Mouse (Mus musculus) yolk sac, embryonic 10.5 days (tissue): ENCODE measurements around the gene Mif4gd.

Source experiments
- DNase-seq: peaks from one replicate; pipeline ENCODE4 v3.0.0-alpha.2; 2017; ENCODE audit warnings: low spot score

Gene Mif4gd

DNA sequence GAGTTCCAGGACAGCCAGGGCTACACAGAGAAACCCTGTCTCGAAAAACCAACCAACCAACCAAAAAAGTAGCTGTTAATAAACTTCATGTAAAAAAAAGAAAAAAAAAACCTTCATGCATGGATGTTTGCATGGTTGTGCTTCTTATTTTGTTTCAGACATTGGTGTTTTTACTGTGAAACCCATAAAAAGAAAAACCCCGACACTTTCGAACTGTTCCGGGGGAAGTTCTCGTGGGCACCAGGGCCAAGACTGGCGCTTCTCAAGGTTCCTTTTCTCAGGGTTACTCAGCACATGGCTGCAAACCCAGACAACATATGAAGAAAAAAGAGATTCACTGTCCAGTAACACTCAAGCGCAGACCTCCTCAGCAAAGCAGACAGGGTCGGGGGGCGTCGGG lies 20.1 kb upstream of the Mif4gd start:
- no peak for DNase-seq

DNA sequence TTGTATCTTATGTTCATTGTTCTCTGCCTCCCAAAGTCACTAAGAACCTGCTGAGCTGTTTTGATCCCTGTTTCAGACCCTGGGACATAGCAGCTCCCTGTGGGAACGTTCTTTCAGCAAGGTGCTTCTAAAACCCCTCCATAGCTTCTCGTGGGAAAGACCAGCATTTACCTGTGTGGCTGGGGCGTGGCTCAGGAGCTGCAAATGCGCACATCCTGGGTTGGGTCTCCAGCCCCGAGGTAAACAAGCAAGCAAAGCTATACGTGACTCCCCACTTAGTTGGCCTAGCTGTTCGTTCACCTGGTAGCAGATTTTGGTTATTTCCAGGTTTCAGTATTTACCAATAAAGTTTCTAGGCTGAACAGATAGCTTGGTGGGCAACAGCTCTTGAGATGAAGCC lies 19.5 kb upstream of the Mif4gd start:
- DNase-seq, result no peak

DNA sequence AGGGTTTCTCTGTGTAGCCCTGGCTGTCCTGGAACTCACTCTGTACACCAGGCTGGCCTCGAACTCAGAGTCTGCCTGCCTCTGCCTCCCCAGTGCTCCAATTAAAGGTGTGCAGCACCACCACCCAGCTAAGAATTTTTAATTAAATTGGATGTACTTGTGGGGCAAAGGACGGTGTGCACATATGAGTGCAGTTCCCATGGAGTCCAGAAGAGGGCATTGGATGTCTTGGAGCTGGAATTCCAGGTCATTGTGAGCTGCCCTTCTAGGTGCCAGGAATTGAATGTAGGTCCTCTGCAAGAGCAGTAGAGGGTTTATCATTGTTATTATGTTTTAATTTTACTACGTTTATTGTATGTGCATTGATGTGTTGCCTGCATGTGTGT lies 18.7 kb upstream of the Mif4gd start:
- DNase-seq, result no peak

DNA sequence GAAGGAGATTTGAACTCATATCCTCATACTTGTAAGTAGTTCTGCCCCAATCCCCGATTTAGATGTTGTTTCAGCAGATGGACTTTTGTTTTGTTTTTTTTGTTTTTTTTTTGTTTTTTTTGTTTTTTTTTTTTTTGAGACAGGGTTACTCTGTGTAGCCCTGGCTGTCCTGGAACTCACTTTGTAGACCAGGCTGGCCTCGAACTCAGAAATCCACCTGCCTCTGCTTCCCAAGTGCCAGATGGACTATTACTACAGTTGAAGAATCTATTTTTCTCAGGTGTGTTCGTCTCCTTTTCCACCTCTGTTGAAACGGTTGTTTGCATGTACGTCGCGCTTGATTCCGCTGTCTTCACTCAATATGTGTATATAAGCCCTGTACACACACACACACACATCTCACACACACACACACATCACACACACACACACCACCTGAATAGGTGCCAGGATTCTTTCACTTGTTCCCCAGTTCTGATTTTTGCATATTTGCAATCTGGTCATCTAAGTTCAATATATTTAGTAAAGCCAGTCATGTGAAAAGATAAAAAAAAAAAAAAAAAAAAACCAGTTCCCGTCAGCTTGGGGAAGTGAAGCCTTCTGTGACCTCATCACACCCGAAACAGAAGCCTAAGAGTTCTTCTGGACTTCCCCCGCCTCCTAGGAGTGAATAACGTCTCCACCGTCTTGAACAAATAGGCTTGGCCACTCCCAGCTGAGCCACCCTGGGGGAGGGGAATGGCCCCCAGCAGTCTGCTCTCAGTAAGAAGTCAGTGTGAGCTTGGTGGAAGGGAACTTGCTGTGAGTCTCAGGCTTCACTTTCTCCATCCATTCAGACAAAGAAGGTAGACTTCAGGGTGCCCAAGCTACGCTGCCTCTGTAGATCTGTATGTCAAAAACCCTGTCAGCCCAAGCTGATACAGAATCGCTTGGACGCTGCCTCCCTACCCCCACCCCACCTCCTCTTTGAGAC lies 18.0 kb upstream of the Mif4gd start:
- peak; percentile 54 for DNase-seq

DNA sequence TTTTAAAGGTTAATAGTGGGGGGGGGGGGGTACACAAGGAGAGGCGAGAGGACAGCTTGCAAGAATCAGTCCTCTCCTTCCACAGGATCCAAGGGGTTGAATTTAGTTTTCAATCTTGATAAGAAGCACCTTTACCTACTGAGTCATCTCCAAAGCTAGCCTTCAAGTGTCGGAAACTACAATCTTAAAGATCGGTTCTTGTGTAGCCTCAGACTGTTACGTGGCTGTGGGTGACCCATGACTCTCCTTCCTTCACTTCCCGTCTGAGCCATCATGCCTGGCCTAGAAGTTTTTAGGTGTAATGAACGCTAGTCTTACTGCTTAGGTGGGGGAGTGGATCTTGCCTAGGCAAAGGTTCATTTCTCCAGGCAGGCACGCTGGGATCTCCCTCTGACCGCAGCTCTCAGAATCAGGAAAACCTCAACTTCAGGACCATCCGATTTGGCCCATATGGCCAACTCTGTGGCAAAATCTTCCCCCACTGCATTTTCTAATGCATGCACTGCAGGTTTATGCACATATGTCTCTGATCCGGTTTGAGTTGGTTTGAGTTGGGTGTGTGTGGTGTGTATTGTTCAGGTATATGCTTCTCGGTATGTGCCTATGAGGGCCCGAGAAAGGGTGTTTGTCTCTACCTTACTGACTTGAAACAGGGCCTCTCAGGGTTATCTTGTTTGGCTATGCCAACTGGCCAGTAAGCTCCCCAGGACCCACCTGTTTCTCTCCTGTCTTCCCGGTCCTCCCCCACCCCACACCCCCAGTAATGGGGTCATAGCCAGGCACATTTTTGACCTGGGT lies 17.2 kb upstream of the Mif4gd start:
- DNase-seq, result no peak

DNA sequence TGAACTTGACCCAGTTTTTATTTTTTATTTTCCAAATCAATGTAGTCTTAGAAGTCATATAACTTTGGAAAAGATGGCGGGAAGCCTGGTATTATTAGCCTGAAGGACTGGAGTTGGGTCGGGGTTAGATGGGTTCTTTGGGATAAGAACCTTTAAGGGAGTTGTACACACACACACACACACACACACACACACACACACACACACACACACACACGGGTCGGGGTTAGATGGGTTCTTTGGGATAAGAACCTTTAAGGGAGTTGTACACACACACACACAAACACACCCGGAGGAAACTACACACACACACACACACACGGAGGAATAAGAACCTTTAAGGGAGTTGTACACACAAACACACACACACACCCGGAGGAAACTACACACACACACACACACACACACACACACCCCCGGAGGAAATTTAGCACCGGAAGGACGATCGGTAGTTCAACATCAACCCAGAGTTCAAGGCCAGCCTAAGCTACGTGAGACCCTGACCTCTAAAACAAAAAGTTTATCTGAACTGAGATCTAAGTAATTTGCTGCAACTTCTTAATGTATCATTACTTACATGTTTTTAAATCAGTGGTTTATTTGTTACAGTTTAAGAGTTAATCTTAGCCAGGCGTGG lies 15.8 kb upstream of the Mif4gd start:
- no peak for DNase-seq

DNA sequence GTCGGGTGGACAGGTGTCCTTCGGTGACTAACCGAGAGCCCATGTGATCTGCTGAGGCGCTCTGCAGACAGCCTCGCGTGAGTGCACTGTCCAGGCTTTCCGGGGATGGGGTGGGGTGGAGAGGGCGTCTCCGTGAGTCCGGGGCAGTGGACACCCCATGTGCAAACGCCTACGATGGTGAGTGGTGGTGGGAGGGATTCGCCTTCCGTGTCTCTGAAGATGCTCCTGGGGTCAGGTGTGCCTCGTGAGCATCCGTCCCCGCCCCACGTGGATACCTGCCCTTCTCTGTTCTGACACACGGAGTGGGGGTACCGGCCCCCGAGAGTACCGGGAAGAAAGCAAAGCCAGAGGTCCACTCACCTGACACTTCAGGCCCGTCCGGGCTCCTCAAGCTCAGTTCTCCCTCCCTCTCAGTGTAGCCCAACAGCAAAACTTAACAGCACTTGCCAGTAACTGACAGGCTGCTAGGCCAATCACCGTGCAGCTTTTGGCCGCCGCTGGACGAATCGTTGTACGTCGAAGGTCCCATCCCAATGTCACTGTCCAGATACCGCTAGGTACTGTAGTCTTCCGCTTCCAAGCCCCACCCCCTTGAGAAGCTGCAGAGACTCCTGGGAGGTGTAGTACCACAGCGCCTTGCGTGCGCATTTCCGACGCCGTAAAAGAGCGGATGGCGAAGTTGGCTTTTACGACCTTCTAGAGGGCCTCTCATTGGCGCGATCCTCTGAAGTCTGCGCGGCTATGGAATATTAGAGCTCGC lies 15.1 kb upstream of the Mif4gd start, which contains the start of gene Slc25a19:
Gene Slc25a19, minus strand, starts transcription at position 591 of the 760 bp plus-strand sequence.
- peak; percentile 99 for DNase-seq

DNA sequence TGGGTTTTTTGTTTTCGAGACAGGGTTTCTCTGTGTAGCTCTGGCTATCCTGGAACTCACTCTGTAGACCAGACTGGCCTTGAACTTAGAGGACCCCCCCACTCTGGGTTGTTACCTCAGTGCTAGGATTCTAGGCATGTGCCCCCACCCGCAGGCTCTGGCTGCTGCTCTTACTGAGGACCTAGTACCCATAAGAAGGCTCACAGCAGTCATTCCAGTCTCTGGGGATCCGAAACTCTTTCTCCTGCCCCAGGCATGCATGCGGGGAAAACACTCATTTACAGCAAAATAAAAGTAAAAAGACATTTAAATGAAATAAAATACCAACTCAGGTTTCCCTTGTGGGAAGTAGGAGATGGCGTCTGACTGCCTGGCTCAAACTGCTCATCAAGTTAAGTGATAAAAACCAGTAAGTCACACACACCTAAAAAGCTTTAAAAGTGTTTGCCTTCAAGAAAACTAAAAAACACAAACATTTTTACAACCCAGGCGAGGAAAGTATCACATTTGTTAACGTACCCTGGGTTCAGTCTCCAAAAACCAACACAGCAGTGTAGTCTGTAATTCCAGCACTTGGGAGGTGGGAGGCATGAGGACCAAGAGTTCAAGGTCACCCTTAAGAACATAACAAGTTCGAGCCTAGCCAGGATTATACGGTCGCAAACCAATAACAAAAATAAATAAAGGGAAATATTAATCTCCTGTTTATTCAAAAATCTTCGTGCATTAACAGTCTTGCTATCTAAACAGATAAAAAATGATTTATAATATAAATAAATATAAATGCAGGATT lies 14.3 kb upstream of the Mif4gd start:
- DNase-seq, result no peak

DNA sequence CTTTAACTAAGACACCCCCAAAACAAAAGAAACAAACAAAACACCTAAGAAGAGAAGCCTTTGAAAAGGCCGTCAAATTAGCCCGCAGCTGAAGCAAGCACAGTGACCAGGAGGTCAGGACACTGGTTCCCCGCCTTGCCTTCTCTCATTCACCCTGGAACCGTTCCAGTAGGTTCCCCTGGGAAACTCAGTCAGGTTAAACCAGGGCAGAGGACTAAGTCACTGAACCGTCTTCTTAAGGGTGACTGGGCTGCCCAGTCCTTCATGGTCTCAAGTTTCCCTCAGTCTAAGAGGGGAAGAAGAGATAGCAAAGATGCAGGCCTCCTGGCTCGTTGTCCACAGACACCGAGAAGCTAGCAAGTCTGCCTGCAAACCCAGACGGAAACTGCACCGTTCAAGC lies 13.1 kb upstream of the Mif4gd start:
- no peak for DNase-seq

DNA sequence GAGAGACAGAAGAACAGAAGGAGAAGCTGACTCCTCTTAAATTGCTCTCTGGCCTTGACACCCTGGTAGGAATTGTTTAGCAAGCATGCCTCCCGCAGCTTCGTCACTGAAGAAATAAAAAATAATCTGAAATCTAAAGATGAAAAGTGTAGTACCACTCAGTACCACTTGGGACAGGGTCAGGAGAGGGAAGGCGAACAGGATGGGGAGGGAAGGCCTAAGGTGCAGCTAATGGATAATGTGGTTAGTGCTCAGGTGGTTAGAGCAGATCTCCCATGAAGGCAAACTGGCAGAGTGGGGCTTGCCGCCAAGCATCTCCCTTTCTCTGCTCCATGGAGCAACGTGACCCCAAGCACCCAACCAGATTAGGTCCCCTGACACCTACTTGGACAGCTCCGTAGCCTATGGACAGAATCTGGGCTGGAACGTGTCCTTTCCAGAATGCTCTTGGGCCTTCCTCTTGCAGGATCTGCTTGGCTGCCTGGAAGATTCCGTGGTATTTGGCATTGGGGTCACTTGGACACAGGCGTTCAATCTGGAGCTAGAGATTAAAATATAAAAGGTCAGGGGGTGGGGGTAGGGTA lies 10.8 kb upstream of the Mif4gd start:
- no peak for DNase-seq

DNA sequence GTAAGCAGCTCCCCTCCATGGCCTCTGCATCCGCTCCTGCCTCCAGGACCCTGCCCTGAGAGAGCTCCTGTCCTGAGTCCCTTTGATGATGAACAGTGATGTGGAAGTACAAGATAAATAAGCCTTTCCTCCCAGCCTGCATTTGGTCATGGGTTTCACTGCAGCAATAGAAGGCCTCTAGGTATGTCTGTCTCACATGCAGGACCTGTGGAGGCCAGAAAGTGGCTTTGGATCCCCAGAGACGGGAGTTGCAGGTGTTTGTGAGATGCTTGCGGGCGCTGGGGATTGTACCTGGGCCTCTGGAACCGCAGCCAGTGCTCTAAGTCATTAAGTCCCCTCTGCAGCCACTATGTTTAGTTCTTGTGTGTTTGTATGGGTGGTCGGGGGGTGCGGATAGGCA lies 7.2 kb upstream of the Mif4gd start:
- no peak for DNase-seq

DNA sequence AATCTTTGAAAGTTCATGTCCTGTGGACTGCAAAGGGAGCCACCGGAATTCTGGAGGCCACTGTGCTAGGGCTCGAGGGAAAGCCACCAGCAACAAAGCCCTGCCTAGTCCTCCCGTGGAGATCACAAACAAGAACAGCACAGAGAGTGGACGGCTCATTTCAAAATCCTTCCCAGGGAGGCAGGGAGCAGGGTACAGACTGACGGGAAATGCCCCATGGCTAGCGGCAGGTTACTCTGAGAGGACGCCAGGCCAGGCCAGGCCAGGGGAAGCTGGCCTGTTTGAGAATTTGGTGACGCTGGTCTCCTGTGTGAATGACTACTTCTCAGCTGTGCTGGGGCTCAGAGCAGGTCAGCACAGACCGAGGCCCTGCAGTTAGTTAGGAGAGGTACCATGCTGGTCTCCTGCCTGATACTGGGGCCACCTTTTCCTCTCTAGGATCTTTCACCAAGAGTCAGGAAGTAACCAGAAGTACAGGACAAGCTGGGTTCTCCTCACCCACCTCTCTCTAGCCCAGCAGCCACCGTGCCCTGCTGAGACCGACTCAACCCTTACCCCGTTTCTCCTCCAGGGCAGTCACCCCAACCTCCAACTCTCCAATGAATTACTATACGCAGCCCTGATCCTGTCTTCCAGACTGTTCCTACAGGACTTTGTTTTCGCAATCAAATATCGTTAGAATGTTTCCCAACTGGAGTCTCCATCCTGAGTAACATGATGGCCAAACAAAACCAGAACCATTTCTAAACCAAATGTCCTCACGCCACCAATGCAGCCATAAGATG lies 6.2 kb upstream of the Mif4gd start:
- no peak for DNase-seq

DNA sequence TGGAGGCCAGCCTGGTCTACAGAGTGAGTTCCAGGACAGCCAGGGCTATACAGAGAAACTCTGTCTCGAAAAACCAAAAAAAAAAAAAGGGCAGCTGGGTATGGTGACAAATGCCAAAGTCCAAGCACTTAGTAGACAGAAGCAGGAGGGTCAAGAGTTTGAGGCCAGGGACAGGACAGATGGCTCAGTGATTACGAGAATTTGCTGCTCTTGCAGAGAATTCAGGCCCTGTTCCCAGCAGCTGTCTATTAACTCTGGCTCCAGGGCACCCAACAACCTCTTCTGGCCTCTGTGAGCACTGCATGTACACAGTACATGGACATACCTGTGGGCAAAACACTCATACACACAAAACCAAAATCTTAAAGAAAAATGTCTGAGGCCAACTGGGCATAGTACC lies 5.2 kb upstream of the Mif4gd start:
- DNase-seq, result peak; percentile 38

DNA sequence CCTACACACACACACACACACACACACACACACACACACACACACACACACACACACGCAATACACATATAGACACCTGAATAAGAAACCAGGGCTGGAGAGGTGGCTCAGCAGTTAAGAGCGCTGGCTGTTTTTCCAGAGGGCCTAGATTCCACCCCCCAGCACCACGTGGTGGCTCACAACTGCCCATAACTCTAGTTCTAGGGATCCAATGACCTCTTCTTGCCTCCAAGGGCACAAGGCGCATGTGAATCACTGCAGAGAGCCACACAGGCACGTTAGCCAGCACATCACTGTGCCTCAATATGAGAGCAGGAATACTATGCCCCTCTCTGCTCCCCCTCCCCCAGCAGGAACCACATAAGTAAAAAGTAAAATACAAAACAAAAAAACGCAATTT lies 4.1 kb upstream of the Mif4gd start:
- DNase-seq, result no peak

DNA sequence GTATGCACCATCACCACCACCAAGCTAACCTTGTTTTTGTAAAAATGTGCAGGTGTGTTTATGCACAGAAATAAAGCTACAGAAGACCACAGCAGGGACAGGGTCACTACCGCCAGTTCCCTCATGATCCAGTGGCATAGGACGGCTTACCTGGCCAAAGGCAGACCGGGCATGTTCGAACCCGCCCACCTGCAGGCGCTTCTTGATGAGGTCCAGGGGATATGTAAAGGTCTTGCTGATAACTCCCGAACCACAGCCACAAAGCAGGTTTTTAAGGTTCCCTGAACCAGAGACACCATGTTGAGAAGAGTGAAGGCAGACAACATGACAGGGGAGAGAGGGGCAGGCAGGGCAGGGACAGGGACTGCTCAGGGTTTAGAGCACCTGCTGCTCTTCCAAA lies 3.6 kb upstream of the Mif4gd start:
- no peak for DNase-seq

DNA sequence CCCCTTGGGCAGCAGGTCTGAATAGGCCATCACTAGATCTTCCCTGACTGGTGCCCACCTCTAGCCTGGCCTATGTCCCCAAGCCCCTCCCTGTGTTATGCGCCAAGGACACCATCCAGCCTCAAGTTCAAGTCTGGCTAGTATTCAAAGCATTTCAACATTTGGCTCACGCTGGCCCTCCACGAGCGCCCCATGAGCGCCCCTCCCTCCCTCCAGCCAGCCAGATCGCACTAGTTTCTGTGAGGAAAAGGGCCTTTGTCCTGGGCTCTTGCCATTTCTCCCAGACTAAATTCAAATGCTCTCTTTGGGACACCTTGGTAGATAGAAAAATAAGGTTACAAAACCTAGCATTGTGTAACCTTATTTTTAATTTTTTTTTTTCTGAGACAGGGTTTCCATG lies 3.1 kb upstream of the Mif4gd start:
- DNase-seq, result no peak

DNA sequence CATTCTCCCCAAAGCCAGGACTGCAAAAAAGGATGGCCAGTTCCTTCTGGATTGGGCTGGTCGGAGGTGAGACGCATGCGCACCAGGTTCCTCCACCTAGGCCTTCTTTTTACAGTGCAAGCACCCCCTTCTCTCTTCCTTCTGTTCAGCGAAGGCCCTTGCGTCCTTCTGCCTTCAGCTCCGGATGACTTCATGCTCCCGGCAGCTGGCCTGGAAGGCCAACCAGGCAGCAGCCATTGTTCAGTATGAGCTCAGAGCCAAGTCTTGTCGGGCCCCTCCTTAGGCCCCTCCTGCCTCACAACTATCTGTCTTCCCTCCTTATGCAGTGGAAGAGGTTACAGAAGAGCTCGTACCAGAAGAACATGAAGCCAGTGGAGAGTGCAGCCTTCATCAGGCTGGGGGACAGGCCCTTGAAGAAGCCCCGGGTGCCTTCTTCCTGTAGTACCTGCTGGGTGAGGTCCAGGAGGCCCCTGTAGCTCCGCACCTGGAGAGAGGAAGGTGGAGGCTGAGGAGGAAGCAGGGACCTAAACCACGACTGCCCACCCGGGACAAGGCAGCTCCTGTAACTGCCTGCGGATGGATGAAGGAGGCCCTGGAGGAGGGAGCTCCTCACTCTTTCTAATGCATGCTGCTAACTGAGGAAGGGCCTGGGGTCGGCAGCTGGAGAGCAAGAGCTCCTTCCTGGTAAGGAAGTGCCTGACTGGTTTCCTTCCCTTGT lies 2.5 kb upstream of the Mif4gd start:
- no peak for DNase-seq

DNA sequence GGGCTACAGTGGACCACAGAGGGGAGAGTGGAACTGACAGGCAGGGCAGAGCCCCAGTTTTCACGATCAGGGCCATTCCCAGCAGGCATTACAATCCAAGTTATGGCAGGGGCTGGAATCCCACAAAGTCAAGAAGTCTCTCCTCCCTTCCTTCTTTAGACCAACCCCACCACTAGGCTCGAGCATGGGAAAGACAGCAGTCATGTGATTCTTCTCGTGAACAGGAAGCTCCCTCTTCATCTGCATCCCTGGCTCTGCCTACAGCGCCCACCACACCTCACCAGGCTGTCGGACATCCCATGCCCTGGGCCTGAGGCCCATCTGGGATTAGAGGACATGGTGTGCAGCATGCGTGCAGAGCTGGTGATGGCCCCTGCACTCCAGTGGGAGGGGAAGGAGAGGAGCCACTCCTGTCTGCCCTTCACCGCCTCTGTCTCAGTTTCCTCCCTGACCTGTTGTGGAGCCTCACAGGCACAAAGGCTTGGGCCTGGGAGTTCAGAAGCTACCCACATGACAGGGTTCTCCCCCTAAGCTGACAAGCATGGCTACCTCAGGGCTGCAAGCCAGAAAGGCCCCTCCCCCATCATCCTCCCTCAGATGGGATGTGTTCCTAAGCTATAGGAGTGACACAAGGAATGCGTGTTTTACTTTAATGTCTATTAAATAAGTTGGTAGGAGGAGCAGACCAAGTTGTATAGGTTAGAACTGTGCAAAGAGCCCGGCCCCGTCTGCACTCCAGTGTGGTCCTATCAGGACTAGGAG lies 1.8 kb upstream of the Mif4gd start:
- no peak for DNase-seq
